13 mouse cellular contexts compared by ENCODE assay signal in the genomic region with DNA sequence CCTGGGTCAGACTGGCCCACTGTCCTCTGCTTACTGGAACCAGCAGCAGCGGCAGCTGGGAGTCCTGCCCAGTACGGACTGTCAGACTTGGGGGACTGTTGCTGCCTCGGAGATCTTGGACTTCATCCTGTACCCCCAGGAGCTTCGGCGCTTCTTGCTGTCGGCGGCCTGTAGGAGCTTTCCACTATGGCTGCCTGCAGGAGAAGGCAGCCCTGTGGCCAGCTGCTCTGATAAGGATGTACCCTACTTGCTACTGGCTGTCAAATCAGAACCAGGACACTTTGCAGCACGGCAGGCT. TPM values are rescaled to one million over a fixed set of nuclear protein-coding genes. Genes with fewer than 3 reads are reported as not detected.
DNase-seq lines count a peak whose midpoint lies in the region; ATAC-seq and TF ChIP-seq lines count a peak whose summit lies in the region.
"Had no signal": no experiment of that assay in that cellular context is flagged by ENCODE, and none has a peak within 500 bp of the region (broad histone marks: within the 10 kb centered on the region; RNA-seq: fewer than 3 reads in every experiment).

No protein-coding gene starts in this region.

- H3K36me3 ChIP-seq in heart, embryonic 11.5 days (ENCODE audit: control insufficient read depth, insufficient read depth, low read length) = peaks cover 2% of the 10 kb centered on the region; the same call in 1 of the 2 replicates
- H3K36me3 ChIP-seq in thymus, adult 2 months (ENCODE audit: control insufficient read depth, insufficient read depth, low read length) = no peaks in the 10 kb centered on the region
- H3K36me3 ChIP-seq in limb, embryonic 10.5 days = peaks cover 66% of the 10 kb centered on the region

- TF ChIP-seq CTCF in thymus, adult 2 months (IDR thresholded peaks at IDR 0.05; ENCODE audit: borderline replicate concordance, control insufficient read depth, extremely low read depth, insufficient read depth, low read length, poor library complexity) = no peak

- H3K27me3 ChIP-seq in heart, embryonic 11.5 days (ENCODE audit: control insufficient read depth, insufficient read depth, low read length) = 0 out of 2 replicates have a peak, but pooled peaks cover 2% of the 10 kb centered on the region
- no peaks in the 10 kb centered on the region for H3K27me3 ChIP-seq in thymus, adult 2 months (ENCODE audit: control insufficient read depth, insufficient read depth, low read length)
- H3K27me3 ChIP-seq in limb, embryonic 10.5 days (ENCODE audit: low read depth, poor library complexity, severe bottlenecking) = peaks cover 29% of the 10 kb centered on the region

- 41% methylated on average over 8 of the region's 8 CpGs for WGBS in heart, embryonic 11.5 days (ENCODE audit: insufficient replicate concordance)
- 87% methylated on average over 8 of the region's 8 CpGs for WGBS in thymus, adult 2 months
- 61% methylated on average over 8 of the region's 8 CpGs for WGBS in limb, embryonic 10.5 days

- H3K4me3 ChIP-seq in heart, embryonic 11.5 days (ENCODE audit: low read depth, low read length) = peak overlapping the region; percentile 39; the same call in 1 of the 2 replicates
- H3K4me3 ChIP-seq in thymus, adult 2 months (ENCODE audit: control insufficient read depth, insufficient read depth, low read length) = peak overlapping the region; percentile 52
- peak overlapping the region; percentile 53; the same call in 1 of the 2 replicates for H3K4me3 ChIP-seq in limb, embryonic 10.5 days

- H3K4me1 ChIP-seq in heart, embryonic 11.5 days (ENCODE audit: control insufficient read depth, insufficient read depth, low read length) = peaks cover 35% of the 10 kb centered on the region
- peaks cover 30% of the 10 kb centered on the region for H3K4me1 ChIP-seq in thymus, adult 2 months (replicated peaks; ENCODE audit: control insufficient read depth, insufficient read depth, low read length)
- H3K4me1 ChIP-seq in limb, embryonic 10.5 days = peaks cover 21% of the 10 kb centered on the region

- no peak overlapping the region for H3K27ac ChIP-seq in heart, embryonic 11.5 days (ENCODE audit: low read depth, low read length)
- H3K27ac ChIP-seq in thymus, adult 2 months (ENCODE audit: control insufficient read depth, insufficient read depth, low read length) = no peak overlapping the region
- peak overlapping the region; percentile 77; the same call in 1 of the 2 replicates for H3K27ac ChIP-seq in limb, embryonic 10.5 days

- no peak for TF ChIP-seq POLR2A in thymus, adult 2 months (IDR thresholded peaks at IDR 0.05; ENCODE audit: control insufficient read depth, extremely low read depth, insufficient read depth, low read length, poor library complexity)

- peak overlapping the region; percentile 71 for H3K4me2 ChIP-seq in heart, embryonic 11.5 days

- no peaks in the 10 kb centered on the region for H3K9me3 ChIP-seq in heart, embryonic 11.5 days (replicated peaks; ENCODE audit: control insufficient read depth, low read length)
- no peaks in the 10 kb centered on the region for H3K9me3 ChIP-seq in limb, embryonic 10.5 days (replicated peaks)
- H3K9me3 ChIP-seq: midbrain, embryonic 10.5 days had no signal

- no peak for DNase-seq in heart, adult 18-20 months
- no peak for DNase-seq in thymus, adult 2 months
- DNase-seq in thymus, postnatal 14 days = no peak
- no peak for DNase-seq in limb, embryonic 10.5 days (ENCODE audit: low spot score)
- no peak for DNase-seq in urinary bladder, postnatal 14 days (ENCODE audit: low spot score)
- no peak for DNase-seq in retina, embryonic 14.5 days (ENCODE audit: low spot score)
- DNase-seq in layer of hippocampus, adult 18-20 months (ENCODE audit: low spot score in 2 of 2) = no peak
- DNase-seq: right cerebral cortex, postnatal 4 days had no signal

- ATAC-seq in heart, embryonic 11.5 days (replicated peaks; ENCODE audit: insufficient number of reproducible peaks, low FRiP score, low TSS enrichment) = 0 out of 2 replicates have a peak, but pooled peaks have one; percentile 6

- H3K9ac ChIP-seq in heart, embryonic 11.5 days (ENCODE audit: low read depth, low read length) = peak overlapping the region; percentile 25

RNA-seq across cellular contexts. Expression of gene B3gnt8, which starts 1.8 kb away (rescaled TPM):
- polyA plus RNA-seq in heart, embryonic 11.5 days (2014; fragmentation: Nextera tagmentation; extraction: Ambion mirVana) = 2.5 and 4.0 TPM in 2 replicates
- 1 to 10 TPM; 3.4 to 4.4 TPM for total RNA-seq in heart, adult 18-20 months (2021)
- polyA plus RNA-seq in thymus, adult 2 months (2012; rRNA removed) = 28.7 and 32.8 TPM in 2 replicates
- 1.4 and 1.9 TPM in 2 replicates for polyA plus RNA-seq in limb, embryonic 10.5 days (2016; fragmentation: Nextera tagmentation; extraction: Ambion mirVana)
- total RNA-seq in layer of hippocampus, adult 18-20 months (2021) = 1 to 10 TPM in 1 of 2 experiments, under 1 TPM in 1; 0.61 to 1.3 TPM

RNA-seq across cellular contexts. Expression of gene Dmac2, which starts 9.1 kb away (rescaled TPM):
- polyA plus RNA-seq in heart, embryonic 11.5 days (2014; fragmentation: Nextera tagmentation; extraction: Ambion mirVana) = 52.3 and 60.3 TPM in 2 replicates
- total RNA-seq in heart, adult 18-20 months (2021) = 10 to 100 TPM; 56.2 to 58.8 TPM
- 80.2 and 86.2 TPM in 2 replicates for polyA plus RNA-seq in thymus, adult 2 months (2012; rRNA removed)
- polyA plus RNA-seq in limb, embryonic 10.5 days (2016; fragmentation: Nextera tagmentation; extraction: Ambion mirVana) = 34.1 and 35.2 TPM in 2 replicates
- 10 to 100 TPM; 50.5 to 53.9 TPM for total RNA-seq in layer of hippocampus, adult 18-20 months (2021)

RNA-seq across cellular contexts. Expression of gene Erich4, which starts 12.6 kb away (rescaled TPM):
- not detected in 2 replicates for polyA plus RNA-seq in heart, embryonic 11.5 days (2014; fragmentation: Nextera tagmentation; extraction: Ambion mirVana)
- under 1 TPM in 1 of 2 experiments, not detected in 1; 0.50 TPM for total RNA-seq in heart, adult 18-20 months (2021)
- polyA plus RNA-seq in thymus, adult 2 months (2012; rRNA removed) = not detected in 2 replicates
- polyA plus RNA-seq in limb, embryonic 10.5 days (2016; fragmentation: Nextera tagmentation; extraction: Ambion mirVana) = not detected in 2 replicates
- total RNA-seq in layer of hippocampus, adult 18-20 months (2021) = under 1 TPM in 1 of 2 experiments, not detected in 1; 0.38 TPM
- total RNA-seq: adrenal gland, adult 18-20 months; common myeloid progenitor, adult 5-6 weeks; gastrocnemius, adult 18-20 months had no signal
- polyA plus RNA-seq: midbrain, embryonic 10.5 days had no signal

RNA-seq across cellular contexts. Expression of gene Bckdha, which starts 30.5 kb away (rescaled TPM):
- 41.4 and 45.7 TPM in 2 replicates for polyA plus RNA-seq in heart, embryonic 11.5 days (2014; fragmentation: Nextera tagmentation; extraction: Ambion mirVana)
- total RNA-seq in heart, adult 18-20 months (2021) = 100 to 1,000 TPM; 285 to 287 TPM
- 166 and 181 TPM in 2 replicates for polyA plus RNA-seq in thymus, adult 2 months (2012; rRNA removed)
- 63.0 and 66.4 TPM in 2 replicates for polyA plus RNA-seq in limb, embryonic 10.5 days (2016; fragmentation: Nextera tagmentation; extraction: Ambion mirVana)
- 10 to 100 TPM; 37.0 to 41.2 TPM for total RNA-seq in layer of hippocampus, adult 18-20 months (2021)

RNA-seq across cellular contexts. Expression of gene Exosc5, which starts 30.7 kb away (rescaled TPM):
- 40.4 and 44.8 TPM in 2 replicates for polyA plus RNA-seq in heart, embryonic 11.5 days (2014; fragmentation: Nextera tagmentation; extraction: Ambion mirVana)
- total RNA-seq in heart, adult 18-20 months (2021) = 10 to 100 TPM; 17.2 to 17.5 TPM
- polyA plus RNA-seq in thymus, adult 2 months (2012; rRNA removed) = 141 and 146 TPM in 2 replicates
- polyA plus RNA-seq in limb, embryonic 10.5 days (2016; fragmentation: Nextera tagmentation; extraction: Ambion mirVana) = 88.3 and 109 TPM in 2 replicates
- 10 to 100 TPM; 25.8 to 30.4 TPM for total RNA-seq in layer of hippocampus, adult 18-20 months (2021)
